Mouse (Mus musculus) neutrophil, adult 83 days (primary cell): ENCODE results near the gene Folr2. TPM values are rescaled to one million over a fixed set of nuclear protein-coding genes. Genes with fewer than 3 reads are reported as not detected.

Experiments
- total RNA-seq, 2 experiments: library from RNA; stranded (reverse); gene quantifications; one replicate each; pipeline ENCODE4 v1.2.4; 2023

The Folr2 gene
- 1 to 10 TPM; 1.3 to 1.8 TPM for total RNA-seq

GRCm38 (mm10) chr7:101857094-101857493 is at the start of gene Folr2:
Gene Folr2, minus strand, starts transcription at chr7:101857194.

GRCm38 (mm10) chr7:101906287-101906681 is 49.3 kb upstream of the Folr2 start, which contains the start of gene Tomt:
Gene Tomt, minus strand, starts transcription at chr7:101906359.

GRCm38 (mm10) chr7:101905561-101906286 is 48.7 kb upstream of the Folr2 start, which contains the start of gene Lamtor1:
Gene Lamtor1, plus strand, starts transcription at chr7:101905904.

GRCm38 (mm10) chr7:101870629-101871028 is 13.6 kb upstream of the Folr2 start, which contains the start of gene Folr1:
Gene Folr1, minus strand, starts transcription at chr7:101870788.

GRCm38 (mm10) chr7:101863415-101863814 is 6.4 kb upstream of the Folr2 start, which contains the start of gene Anapc15:
Gene Anapc15, plus strand, starts transcription at chr7:101863715.

GRCm38 (mm10) chr7:101837606-101838471 is 19.2 kb downstream of the Folr2 start, which contains the start of gene Inppl1:
Gene Inppl1, minus strand, starts transcription at chr7:101838229.

GRCm38 (mm10) chr7:101817861-101818401 is 39.1 kb downstream of the Folr2 start, which contains the start of gene Phox2a:
Gene Phox2a, plus strand, starts transcription at chr7:101818313.

Other genes with a start within 250 kb of the Folr2 start
- 10 to 100 TPM; 13.5 to 13.7 TPM for gene Clpb, start 193.6 kb downstream of the Folr2 start, total RNA-seq
- gene Phox2a, start 38.9 kb downstream of the Folr2 start, total RNA-seq = not detected
- 10 to 100 TPM; 19.2 to 23.3 TPM for gene Inppl1, start 19.0 kb downstream of the Folr2 start, total RNA-seq
- gene Anapc15, start 6.5 kb upstream of the Folr2 start, total RNA-seq = 10 to 100 TPM; 50.0 to 57.1 TPM
- gene Folr1, start 13.6 kb upstream of the Folr2 start, total RNA-seq = not detected
- 100 to 1,000 TPM; 107 to 110 TPM for gene Lamtor1, start 48.7 kb upstream of the Folr2 start, total RNA-seq
- gene Tomt, start 49.2 kb upstream of the Folr2 start, total RNA-seq = not detected
- under 1 TPM in 1 of 2 experiments, not detected in 1; 0.88 TPM for gene Lrrc51, start 76.7 kb upstream of the Folr2 start, total RNA-seq
- 100 to 1,000 TPM; 118 to 124 TPM for gene Numa1, start 76.9 kb upstream of the Folr2 start, total RNA-seq
- 10 to 100 TPM; 26.8 to 30.1 TPM for gene Il18bp, start 161.5 kb upstream of the Folr2 start, total RNA-seq
- 10 to 100 TPM; 13.5 to 16.0 TPM for gene Rnf121, start 208.3 kb upstream of the Folr2 start, total RNA-seq
- gene Xndc1, start 208.3 kb upstream of the Folr2 start, total RNA-seq = 10 to 100 TPM; 14.3 to 14.4 TPM
- gene Xntrpc, start 208.5 kb upstream of the Folr2 start, total RNA-seq = 1 to 10 TPM; 1.4 to 2.0 TPM
- gene Trpc2, start 225.9 kb upstream of the Folr2 start, total RNA-seq = not detected
- not detected for gene Art1, start 244.5 kb upstream of the Folr2 start, total RNA-seq